Mouse (Mus musculus): ENCODE data around the gene Mcmbp. TPM values are rescaled to one million over a fixed set of nuclear protein-coding genes. Genes with fewer than 3 reads are reported as not detected.

Mcmbp gene
- polyA plus RNA-seq, 1 experiment = 20.5 TPM

DNA sequence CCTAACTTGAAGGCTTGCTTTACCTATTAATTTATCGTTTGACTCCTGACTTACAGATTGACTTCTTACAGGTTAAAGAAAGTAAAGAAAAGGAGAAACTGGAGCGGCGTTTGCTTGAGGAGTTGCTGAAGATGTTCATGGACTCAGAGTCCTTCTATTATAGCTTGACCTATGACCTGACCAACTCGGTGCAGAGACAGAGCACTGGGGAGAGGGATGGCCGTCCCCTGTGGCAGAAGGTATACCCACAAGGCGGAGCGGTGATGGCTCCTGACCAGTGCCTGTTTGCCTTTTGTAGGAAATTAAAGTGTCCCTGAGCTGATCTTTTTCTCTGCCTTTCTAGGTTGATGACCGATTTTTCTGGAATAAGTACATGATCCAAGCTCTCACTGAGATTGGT is 76.4 kb downstream of the Mcmbp start:
- WGBS = 87% methylated on average over 8 of the region's 8 CpGs
- TF ChIP-seq CTCF (IDR thresholded peaks at IDR 0.05; ENCODE audit: borderline replicate concordance, insufficient read depth, low read depth, low read length) (no peak), POLR2A (IDR thresholded peaks at IDR 0.05; ENCODE audit: borderline replicate concordance, insufficient read depth, low read length) (no peak)
- Histone ChIP-seq H3K27me3 (ENCODE audit: control insufficient read depth, insufficient read depth, low read length) (no peaks in the 10 kb centered on the region), H3K4me3 (replicated peaks; ENCODE audit: insufficient read depth, low read depth, low read length) (no peak overlapping the region), H3K27ac (ENCODE audit: insufficient read depth, low read length) (no peak overlapping the region), H3K4me1 (ENCODE audit: control insufficient read depth, insufficient read depth, low read length) (no peaks in the 10 kb centered on the region)
- DNase-seq = no peak

DNA sequence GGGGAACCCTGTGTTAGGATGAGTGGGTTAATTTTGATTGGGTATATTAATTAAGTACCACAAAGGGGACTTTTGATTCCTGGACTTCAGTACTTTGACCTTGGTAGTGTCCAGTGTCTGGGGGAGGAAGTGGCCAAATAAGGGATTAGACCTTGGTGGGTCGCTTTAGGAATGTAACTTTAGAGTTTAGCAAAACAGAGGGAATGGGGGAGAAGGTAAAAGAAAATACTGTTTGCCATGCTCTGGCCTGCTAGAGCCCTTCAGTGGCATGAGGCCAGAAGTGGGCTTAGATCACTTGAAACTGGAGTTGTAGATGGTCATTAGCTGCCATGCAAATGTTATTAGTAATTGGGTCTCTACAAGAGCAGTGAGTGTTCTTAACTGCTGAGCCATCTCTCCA is 83.3 kb downstream of the Mcmbp start:
- no peak for DNase-seq
- no peak overlapping the region for H3K27ac ChIP-seq (ENCODE audit: insufficient read depth, low read length)
- WGBS = 96% methylated on average over 1 of the region's 1 CpGs
- TF ChIP-seq CTCF (IDR thresholded peaks at IDR 0.05; ENCODE audit: borderline replicate concordance, insufficient read depth, low read depth, low read length) (no peak), POLR2A (IDR thresholded peaks at IDR 0.05; ENCODE audit: borderline replicate concordance, insufficient read depth, low read length) (no peak)
- no peak overlapping the region for H3K4me3 ChIP-seq (replicated peaks; ENCODE audit: insufficient read depth, low read depth, low read length)
- H3K4me1 ChIP-seq (ENCODE audit: control insufficient read depth, insufficient read depth, low read length) = no peaks in the 10 kb centered on the region
- H3K27me3 ChIP-seq (ENCODE audit: control insufficient read depth, insufficient read depth, low read length) = no peaks in the 10 kb centered on the region

Other genes with a start within 250 kb of the Mcmbp start
- 17.3 and 19.0 TPM in 2 replicates for gene Bag3, start 216.9 kb downstream of the Mcmbp start, polyA plus RNA-seq (2012; rRNA removed)
- gene Inpp5f, start 129.2 kb downstream of the Mcmbp start, polyA plus RNA-seq (2012; rRNA removed) = 101 and 104 TPM in 2 replicates
- gene Sec23ip, start 4.4 kb upstream of the Mcmbp start, polyA plus RNA-seq (2012; rRNA removed) = 18.2 and 21.7 TPM in 2 replicates

All from cerebellum, adult 2 months (tissue).